Mouse (Mus musculus): ENCODE measurements at regions not wholly inside any gene's neighbourhood (a gene's known extent, or its start where the extent isn't known, plus 50 kb on each side); places are given as distances from the start of the nearest gene placed in this dataset.

DNA sequence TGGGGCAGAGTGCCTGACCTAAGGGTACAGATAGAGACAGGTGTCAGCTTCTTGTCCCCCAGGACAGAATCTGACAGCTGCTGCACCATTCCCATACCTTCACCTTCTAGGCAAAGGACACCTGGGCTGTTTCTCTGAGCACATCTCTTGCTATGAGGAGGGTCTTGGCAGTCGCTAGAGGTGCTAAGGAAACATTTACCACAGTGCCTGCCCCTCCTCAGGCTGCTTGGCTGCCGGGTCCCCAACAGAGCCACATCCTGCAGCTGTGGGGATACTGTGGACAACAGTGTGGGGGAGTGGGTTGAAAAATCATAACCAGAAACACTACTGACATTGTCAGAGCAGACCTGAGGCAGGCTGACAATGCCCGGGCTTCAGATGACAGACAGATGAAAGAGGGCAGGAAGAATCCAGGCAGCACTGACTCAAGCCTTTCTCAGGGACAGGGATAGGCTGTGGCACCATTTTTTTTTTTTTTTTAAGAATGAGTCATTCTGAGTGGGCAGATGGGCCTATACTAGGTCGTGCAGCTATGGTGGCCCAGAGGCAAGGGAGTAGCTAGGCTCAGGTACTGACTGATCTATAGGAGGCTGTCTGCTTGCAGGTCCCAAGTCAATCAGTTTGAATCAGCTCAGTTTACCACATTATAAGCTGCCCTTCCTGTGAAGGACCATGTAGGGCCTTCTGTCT lies 150.7 kb upstream of the A230072I06Rik start:
- TF ChIP-seq CTCF (IDR thresholded peaks at IDR 0.05; ENCODE audit: control insufficient read depth, insufficient read depth, low read length) (no peak), POLR2A (IDR thresholded peaks at IDR 0.05; ENCODE audit: borderline replicate concordance, control insufficient read depth, low read depth, low read length) (no peak)

Data from bone marrow, adult 2 months (tissue).